Mouse (Mus musculus): ENCODE data around the gene Sf3b3. TPM values are rescaled to one million over a fixed set of nuclear protein-coding genes. Genes with fewer than 3 reads are reported as not detected.

Gene Sf3b3
- polyA plus RNA-seq, 2 experiments from 2014 or later, result 79.7 to 89.2 TPM

DNA sequence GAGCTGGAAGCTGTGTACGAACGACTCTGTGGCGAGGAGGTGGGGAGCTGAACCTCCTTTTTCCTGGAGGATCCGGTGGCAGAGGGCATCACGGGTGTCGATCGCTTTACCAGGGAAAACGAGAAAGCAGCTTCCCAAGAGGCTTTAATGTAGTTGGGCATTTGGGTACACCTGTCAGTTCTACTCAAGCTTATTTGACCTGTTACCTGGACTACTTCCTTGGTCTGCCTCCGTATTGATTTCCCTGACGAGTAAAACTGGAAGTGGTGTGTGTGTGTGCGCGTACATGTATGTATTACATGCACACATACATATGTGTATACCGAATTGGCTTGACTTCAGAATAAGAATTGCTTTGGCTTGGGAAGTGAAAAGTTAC is 573 bp upstream of the Sf3b3 start:
- ATAC-seq, result peak; percentile 10

DNA sequence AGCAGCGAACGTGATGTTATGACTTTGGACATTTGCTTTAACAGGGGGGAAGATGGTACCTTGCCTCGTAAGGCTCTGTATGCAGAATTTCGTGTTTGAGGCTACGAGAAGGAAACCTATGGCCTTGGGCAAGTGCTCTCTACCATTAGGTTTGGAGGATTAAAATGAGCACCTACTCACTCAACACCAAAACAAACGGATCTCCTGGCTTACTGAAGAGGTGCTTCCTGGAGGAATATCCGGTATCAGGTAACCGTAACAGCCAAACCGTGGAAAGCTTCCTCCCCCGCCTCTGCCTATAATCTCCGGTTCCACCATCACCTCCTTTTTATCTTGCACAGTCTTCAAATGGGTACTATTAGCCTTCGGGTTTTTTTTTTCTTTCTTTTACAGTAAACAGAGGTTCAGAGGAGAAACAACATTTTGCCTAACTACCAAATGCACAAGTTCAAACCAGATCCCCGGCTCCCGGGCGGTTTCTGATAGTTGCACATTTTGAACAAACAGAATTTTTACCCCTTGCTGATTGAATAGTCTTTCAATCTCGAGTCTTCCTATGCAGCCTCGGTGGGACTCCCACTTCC is 674 bp downstream of the Sf3b3 start:
- peak; percentile 34 for ATAC-seq

DNA sequence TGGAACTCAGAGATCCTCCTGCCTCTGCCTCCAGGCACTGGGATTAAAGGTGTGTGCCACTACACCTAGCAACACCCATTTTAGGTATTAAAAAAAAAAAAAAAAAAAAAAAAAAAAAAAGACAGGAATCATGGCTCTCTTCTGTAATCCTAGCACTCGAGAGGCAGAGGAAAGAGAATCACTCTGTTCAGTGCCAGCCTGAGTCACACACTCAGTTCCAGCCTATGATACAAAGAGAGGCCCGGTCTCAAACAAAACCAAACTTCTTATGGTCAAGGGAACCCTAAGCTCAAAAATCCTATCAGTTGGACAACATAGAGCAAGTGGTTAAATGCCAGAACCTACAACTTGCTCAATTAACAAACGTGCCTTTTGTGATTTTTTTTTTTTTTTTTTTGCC is 1.6 kb downstream of the Sf3b3 start:
- ATAC-seq, result no peak

DNA sequence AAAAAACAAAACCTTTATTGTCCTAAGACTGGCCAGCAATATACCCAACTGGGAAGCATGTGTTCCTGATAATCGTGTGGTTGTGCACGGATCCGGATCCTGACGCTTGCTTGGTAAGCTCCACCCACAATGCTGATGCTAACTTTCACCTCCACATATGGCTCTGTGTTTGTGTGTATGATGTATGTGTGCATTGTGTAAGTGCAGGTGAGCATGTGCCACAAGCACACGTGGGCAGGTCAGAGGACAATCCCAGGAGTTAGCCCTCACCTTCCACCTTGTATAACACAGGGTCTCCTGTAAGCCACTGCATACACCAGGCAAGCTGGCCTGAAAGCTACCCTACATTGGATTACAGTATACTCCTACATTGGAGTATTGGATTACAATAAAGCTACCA is 3.4 kb downstream of the Sf3b3 start:
- no peak for ATAC-seq

DNA sequence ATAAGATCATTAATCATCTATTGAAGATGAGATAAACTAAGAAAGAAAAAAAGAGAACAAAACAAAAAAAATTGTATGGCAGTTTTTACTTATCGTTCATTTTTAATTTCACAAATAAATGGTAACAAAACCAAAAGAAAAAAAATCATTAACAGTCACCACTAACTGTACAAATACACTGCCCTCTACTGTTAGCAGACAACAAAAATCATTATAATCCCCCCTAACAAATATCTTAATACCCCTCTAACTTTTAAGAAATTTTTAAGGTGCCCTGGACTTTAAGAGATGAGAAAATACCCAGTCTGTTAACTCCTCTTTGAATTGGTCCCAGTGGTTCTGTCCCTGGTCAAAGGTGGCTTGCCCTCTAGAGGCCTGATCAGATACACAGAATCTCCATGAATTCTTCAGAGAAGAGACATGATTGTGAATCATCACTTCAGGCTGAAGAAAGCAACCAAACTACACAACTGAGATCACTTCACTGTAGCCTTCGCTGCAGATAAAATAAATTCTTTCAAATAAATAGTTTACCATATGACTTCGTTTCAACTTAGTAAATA is 4.5 kb downstream of the Sf3b3 start:
- ATAC-seq, result no peak

- ATAC-seq, result no peak
Observed at GRCm38 (mm10) chr8:110831956-110832355, 14.6 kb downstream of the Sf3b3 start.

DNA sequence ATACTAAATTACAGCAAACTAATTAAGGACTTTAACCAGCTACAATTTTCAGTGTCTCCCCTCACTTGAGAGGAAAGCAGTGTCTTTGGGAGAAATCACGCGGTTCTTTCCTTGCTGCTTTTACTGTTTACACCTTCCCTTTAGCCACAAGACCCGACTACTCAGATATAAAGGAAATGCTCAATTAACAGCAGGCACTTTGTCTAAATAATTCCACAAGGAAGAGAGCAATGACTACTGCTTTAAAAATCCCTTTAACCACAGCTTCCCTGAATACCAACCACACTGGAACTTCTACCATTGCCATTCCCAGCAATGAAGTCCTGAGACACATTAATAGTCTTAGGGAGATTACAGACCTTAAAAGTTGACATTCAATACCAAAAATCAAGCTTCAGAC is 18.1 kb downstream of the Sf3b3 start:
- no peak for ATAC-seq

- no peak for ATAC-seq
Observed at GRCm38 (mm10) chr8:110824861-110825260, 21.7 kb downstream of the Sf3b3 start.

GRCm38 (mm10) chr8:110821960-110822359 is 24.6 kb downstream of the Sf3b3 start:
- no peak for ATAC-seq

DNA sequence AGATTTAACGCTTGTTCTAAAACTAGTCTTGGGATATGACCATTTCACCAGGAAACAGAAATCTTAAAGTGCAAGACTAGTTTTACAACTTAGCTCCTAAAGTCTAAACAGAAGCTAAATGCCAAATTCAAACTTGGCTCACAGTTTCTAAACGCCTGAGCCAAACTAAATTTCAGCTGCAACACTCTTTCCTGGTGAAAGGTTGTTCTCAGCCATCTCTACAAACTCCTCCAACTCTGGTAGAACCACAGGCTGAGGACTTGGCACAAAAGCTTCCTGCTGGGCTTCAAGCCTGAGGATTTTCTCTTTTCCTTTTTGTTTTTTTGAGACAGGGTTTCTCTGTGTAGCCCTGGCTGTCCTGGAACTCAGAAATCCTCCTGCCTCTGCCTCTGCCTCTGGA is 26.3 kb downstream of the Sf3b3 start:
- no peak for ATAC-seq

- ATAC-seq, result no peak
Observed at GRCm38 (mm10) chr8:110818593-110818992, 28.0 kb downstream of the Sf3b3 start.

DNA sequence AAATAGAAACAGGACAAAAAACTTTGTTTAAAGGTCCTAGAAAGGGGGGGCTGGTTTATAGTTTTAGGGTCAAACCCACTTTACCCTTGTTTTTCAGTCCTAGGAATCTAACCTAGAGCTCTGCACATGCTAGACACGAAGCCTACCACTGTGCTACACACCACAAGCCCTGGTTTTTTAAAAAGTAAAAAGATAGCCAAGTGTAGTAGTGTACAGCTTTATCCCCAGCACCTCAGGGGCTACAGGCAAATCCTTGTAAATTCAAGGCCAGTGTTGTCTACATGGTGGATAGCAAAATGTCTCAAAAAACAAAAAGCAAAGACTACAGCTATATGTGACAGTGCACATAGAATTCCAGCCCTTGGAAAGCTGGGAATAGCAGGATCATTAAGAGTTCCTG is 29.6 kb downstream of the Sf3b3 start:
- no peak for ATAC-seq

DNA sequence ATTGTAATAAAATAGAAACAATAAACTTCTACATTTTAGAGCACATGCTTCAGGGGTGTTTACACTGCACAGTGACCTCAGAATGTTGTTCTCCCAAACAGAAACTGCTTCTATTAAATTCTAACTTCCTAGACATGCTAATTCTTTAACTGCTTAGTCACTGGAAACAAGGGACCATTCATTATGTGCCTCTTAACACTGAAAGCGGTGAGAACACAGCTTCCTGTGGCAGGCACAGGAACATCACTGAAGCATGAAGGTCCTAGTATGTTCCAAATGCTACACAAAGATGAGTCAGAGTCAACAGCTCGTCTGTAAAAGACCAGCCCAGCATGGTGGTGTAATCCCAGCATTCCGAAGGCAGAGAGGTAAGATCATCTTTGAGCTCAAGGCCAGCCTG is 31.3 kb downstream of the Sf3b3 start:
- no peak for ATAC-seq

- ATAC-seq, result no peak
Observed at GRCm38 (mm10) chr8:110813081-110813812, 33.3 kb downstream of the Sf3b3 start.

DNA sequence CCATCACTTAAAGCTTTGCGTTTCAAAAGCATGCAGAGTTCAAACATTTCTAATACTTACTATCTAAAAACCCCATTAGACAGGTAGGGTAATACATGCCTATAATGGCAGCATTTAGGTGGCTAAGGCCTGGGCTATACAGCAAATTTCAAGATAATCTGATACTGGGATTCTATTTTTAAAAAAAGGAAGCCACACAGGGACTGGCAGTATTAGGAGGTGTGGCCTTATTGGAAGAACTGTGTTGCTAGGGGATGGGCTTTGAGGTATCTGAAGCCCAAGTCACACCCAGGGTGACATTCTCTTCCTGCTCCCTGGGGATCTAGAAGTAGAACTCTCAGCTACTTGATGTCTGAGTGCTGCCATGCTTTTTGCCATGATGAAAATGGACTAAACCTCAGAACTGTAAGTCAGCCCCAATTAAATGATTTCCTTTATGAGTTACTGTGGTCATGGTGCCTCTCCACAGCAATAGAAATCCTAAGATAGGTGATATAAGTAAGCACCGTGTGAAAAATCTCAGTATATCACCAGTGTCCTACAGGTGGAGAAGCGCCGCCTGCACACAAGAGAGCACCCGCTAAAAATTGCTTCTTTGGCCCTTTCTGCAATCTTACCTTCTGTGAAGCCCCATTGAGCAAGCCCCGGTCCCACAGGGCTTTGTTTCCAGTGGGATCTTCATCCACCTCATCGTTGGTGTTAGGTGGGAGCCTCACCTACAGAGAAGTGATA is 34.1 kb downstream of the Sf3b3 start:
- no peak for ATAC-seq

- ATAC-seq, result no peak
Observed at GRCm38 (mm10) chr8:110811793-110812192, 34.8 kb downstream of the Sf3b3 start.

GRCm38 (mm10) chr8:110811116-110811515 is 35.5 kb downstream of the Sf3b3 start:
- ATAC-seq, result no peak

DNA sequence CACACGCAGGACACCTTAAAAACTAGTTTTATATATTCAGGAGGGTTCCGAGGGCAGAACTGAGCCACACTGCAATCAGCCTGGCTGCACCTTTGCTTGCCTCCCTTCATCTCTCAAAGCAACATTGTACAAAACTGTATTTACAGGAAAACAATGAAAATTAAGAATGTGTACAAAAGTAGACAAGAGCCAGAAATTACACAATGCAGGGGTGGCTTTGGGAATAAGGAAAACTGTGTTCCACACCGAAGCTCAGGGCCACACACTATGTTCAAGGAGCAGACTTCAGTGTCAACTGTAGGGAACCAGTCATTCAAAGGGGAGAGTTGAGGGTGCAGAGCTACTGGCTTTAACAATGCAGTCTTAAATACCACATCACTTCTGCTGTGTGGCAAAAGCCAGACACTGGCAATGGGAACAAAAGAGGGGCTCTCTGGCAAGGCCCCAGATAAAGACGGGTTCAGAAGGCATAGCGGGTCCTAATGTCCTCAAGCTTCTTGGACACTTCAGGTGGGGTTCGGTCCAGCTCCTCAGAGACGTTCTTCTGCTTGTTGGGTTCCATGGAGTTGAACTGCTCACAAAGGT is 36.0 kb downstream of the Sf3b3 start:
- ATAC-seq, result no peak

DNA sequence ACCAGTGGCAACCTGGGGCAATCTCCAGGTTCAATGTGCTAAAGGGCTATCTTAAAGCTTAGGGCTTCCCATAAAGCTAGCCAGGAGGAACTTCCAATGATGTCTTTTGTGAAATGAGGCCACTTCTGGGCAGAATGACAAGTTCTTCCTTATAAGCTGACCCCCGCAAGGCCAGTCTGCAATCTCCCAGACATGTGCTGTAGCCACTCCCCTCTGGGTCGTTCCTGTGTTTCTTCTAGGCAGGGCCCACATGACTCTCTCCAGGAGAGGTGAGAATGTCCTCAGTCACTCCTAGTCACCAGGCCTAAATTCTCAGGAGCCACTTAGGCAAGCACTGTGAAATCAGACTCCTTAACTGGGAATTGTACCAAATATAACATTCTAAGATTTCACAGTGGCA is 36.8 kb downstream of the Sf3b3 start:
- no peak for ATAC-seq

- ATAC-seq, result no peak
Observed at GRCm38 (mm10) chr8:110808495-110809472, 37.8 kb downstream of the Sf3b3 start.

GRCm38 (mm10) chr8:110806146-110806545 is 40.4 kb downstream of the Sf3b3 start:
- ATAC-seq, result no peak

DNA sequence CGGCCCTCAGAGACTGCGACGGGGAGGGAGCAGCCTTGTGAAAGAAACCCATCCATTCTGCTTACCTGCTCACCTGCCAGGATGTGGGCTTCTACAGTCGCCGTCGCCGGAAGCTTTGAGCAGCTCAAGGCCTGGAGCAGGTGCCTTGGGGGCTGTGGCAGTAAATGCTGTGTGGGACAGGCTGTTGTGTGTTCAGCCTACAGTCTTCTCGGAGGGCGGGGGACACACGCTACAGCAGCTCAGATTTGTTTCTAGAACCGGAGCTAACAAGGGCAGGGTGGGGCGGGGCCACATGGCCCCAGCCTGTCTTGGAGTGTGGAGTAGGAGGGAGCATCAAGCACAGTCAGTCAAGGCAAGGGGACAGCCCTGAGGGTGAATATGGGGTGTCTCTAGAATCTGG is 40.9 kb downstream of the Sf3b3 start, which contains the start of gene Il34:
Gene Il34 (minus strand): TSS at position 256 of the 400 bp plus-strand sequence.
- ATAC-seq, result peak; percentile 57
